Mouse (Mus musculus) stomach, embryonic 16.5 days (tissue): ENCODE measurements around the gene Syndig1l. TPM values are rescaled to one million over a fixed set of nuclear protein-coding genes. Genes with fewer than 3 reads are reported as not detected.

Source experiments
- ATAC-seq: fragments of 200-750 bp; cut with Nextera tagmentation; 2 replicates; pipeline ENCODE4 v1.8.0; 2017; ENCODE audit warnings: moderate number of reproducible peaks, moderate TSS enrichment; ENCODE audit not compliant: insufficient read depth, low FRiP score
- H3K27ac ChIP-seq: fragments of 300-500 bp; sonication (generic); 2 replicates; pipeline ENCODE4 v1.5.1; 2014; ENCODE audit warnings: low read length
- H3K27me3 ChIP-seq: fragments of 300-500 bp; sonication (generic); 2 replicates; pipeline ENCODE4 v1.6.1; 2014; ENCODE audit warnings: low read length, control low read depth, mixed read lengths; ENCODE audit not compliant: control insufficient read depth, insufficient read depth
- H3K36me3 ChIP-seq: fragments of 300-500 bp; sonication (generic); 2 replicates; pipeline ENCODE4 v1.6.1; 2014; ENCODE audit warnings: low read length; ENCODE audit not compliant: control insufficient read depth, insufficient read depth
- H3K4me1 ChIP-seq: fragments of 300-500 bp; sonication (generic); 2 replicates; pipeline ENCODE4 v1.6.1; 2014; ENCODE audit warnings: low read length, control low read depth, mixed read lengths; ENCODE audit not compliant: control insufficient read depth, insufficient read depth
- H3K4me2 ChIP-seq: fragments of 300-500 bp; sonication (generic); 2 replicates; pipeline ENCODE4 v1.6.1; 2014; ENCODE audit warnings: low read depth, low read length, mixed read lengths
- H3K4me3 ChIP-seq: fragments of 300-500 bp; sonication (generic); replicated peaks from 2 replicates; pipeline ENCODE4 v1.5.1; 2014; ENCODE audit warnings: mild to moderate bottlenecking, low read length
- H3K9ac ChIP-seq: fragments of 300-500 bp; sonication (generic); 2 replicates; pipeline ENCODE4 v1.6.1; 2014; ENCODE audit warnings: low read length
- H3K9me3 ChIP-seq: fragments of 300-500 bp; sonication (generic); replicated peaks from 2 replicates; pipeline ENCODE4 v1.6.1; 2016; ENCODE audit warnings: low read length, control low read depth; ENCODE audit not compliant: control insufficient read depth
- WGBS: fragments of 180-500 bp; shearing (Covaris S2); extraction: QIAGEN DNeasy Blood & Tissue Kit; methylation state at CpG from one replicate; pipeline ENCODE4 v1.1.7; 2014; 5-methylcytosine and 5-hydroxymethylcytosine counted together
- polyA plus RNA-seq: library from polyadenylated mRNA; unstranded; fragments of >200 nt; fragmentation: Nextera tagmentation; extraction: Ambion mirVana; gene quantifications from 2 replicates; pipeline ENCODE4 v1.2.1, GENCODE M21; 2015

Gene Syndig1l
- polyA plus RNA-seq, 1 experiment from 2014 or later: 0.09 TPM

DNA sequence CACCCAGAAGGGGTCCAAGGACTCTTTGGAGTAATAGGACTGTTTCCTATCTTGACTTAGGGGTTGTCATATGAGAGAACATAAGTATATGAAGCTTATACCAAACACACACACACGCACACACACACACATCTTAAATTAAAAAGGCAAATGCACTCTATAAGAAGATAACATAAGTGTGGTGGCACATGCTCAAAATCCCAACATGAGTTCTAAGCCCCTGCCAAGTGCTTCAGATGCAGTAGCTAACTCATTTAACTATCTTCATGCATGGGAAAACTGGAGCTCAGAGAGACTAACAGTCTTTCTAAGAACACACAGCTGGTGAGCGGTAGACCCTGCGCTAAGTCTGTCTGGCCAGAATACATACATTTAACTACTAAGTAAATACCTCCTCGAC, 11.1 kb downstream of the Syndig1l start:
- H3K4me2 ChIP-seq: no peak overlapping the region
- H3K9ac ChIP-seq: no peak overlapping the region
- no peaks in the 10 kb centered on the region for H3K27me3 ChIP-seq
- H3K36me3 ChIP-seq: no peaks in the 10 kb centered on the region
- no peak for ATAC-seq
- no peaks in the 10 kb centered on the region for H3K9me3 ChIP-seq
- 78% methylated on average over 4 of the region's 4 CpGs for WGBS
- no peak overlapping the region for H3K27ac ChIP-seq
- H3K4me1 ChIP-seq: no peaks in the 10 kb centered on the region
- no peak overlapping the region for H3K4me3 ChIP-seq

DNA sequence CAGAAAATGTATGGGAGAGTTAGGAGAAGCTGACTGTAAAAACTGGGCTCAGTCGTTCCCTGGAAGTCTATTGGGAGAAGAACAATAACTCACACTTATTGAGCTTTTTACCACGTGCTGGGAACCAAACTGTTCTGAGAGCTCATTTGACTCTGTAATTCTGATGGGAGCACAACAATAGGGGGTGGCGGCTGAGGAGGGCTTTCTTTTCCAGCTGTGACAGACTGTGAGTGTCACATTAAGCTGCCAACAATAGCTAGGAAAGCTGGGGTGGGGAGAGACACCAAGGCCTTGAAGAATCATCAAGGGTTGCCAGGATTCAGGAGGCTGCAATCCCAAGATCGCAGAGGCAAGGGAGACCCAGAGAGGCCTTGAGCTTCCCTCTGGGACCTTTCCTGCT, 12.5 kb downstream of the Syndig1l start:
- Histone ChIP-seq H3K9me3 (no peaks in the 10 kb centered on the region), H3K36me3 (no peaks in the 10 kb centered on the region), H3K4me1 (no peaks in the 10 kb centered on the region), H3K27ac (no peak overlapping the region), H3K9ac (no peak overlapping the region), H3K4me2 (no peak overlapping the region), H3K4me3 (no peak overlapping the region), H3K27me3 (no peaks in the 10 kb centered on the region)
- ATAC-seq: no peak
- 47% methylated on average over 4 of the region's 4 CpGs for WGBS

DNA sequence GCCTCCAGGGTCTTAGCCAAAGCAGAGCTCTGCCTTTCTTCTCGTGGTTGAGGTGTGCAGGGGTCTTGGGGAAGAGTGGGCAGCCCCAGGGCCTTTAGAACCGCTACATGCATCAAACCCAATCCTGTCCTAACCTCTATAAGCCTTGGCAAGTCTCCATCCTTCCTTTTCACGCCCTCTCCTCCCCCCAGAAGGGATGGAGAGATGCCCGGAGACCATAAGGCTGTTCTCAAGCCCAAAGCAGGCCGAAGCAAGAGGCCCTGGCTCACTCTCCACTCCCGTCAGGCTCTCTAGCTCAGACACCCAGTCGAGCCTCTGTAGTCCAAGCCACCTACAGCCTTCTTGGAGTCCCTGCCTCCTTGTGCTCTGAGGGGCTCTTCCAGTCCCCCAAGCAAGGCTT, 14.1 kb downstream of the Syndig1l start:
- Histone ChIP-seq H3K36me3 (no peaks in the 10 kb centered on the region), H3K27ac (no peak overlapping the region), H3K4me2 (no peak overlapping the region), H3K4me1 (no peaks in the 10 kb centered on the region), H3K4me3 (no peak overlapping the region), H3K27me3 (no peaks in the 10 kb centered on the region), H3K9ac (no peak overlapping the region), H3K9me3 (no peaks in the 10 kb centered on the region)
- WGBS: 67% methylated on average over 7 of the region's 7 CpGs
- ATAC-seq: no peak

DNA sequence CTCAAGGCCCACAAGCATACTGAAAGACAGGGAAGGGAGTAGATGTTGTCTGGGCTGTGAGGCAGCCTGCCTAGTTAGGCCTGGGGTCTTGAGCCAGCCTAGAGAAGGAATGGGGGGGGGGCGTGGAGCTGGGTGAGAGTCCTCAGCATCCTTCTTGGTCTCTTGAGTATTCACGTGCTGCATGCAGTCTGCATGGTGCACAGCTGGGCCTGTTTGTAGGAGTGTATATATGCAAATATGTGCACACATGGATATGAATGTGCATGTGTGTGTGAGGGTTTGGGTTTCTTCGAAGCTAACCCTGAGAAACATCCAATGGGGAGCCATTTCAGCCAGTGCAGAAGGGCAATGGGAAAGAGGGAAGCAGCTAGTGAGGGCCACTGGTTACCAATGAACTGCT, 22.6 kb downstream of the Syndig1l start:
- no peak for ATAC-seq
- Histone ChIP-seq H3K9ac (no peak overlapping the region), H3K9me3 (no peaks in the 10 kb centered on the region), H3K4me1 (no peaks in the 10 kb centered on the region), H3K4me3 (no peak overlapping the region), H3K27me3 (0 out of 2 replicates have a peak, but pooled peaks cover 8% of the 10 kb centered on the region), H3K27ac (no peak overlapping the region), H3K4me2 (no peak overlapping the region), H3K36me3 (no peaks in the 10 kb centered on the region)
- 83% methylated on average over 3 of the region's 3 CpGs for WGBS

DNA sequence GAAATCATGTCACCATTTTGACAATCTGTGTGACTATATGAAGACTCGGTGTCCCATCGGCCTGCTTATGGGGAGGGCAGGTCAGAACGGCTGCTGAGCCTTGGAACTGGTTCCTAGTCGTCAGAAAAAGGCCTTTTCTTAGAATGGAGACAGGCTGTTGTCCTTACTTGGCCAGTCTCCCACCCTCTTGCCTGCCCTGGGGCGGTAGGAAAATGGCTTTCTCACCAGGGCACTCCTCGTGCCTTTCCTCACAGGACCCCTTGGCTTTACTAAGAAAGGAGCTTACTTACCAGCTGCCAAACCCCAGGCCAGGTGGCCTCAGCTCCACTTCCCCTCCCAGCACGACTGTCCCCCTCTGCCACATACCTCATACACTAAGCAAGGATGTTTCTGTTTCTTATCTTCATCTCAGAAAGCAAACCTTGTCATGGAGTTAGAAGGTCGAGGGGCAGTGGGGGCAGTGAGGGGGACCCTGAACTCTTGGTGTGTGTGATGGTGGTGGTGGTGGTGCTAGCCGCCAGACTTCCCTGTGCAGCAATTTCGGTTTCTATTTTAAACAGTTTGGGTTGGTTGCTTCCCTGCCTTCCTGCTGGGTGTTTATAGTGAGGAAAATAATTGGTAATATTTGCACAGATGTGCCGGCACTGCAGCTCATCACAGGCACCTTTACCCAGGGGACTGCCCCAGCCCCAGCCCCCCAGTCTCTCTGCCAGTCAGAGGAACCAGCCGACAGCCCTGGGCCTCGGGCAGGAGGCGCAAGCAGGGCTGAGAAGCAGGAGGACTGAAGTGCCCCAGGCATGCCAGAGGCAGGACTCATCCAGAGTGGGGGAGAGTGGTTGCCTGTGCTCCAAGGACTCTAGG, 23.7 kb downstream of the Syndig1l start:
- no peak overlapping the region for H3K4me2 ChIP-seq
- no peak overlapping the region for H3K4me3 ChIP-seq
- ATAC-seq: no peak
- 0 out of 2 replicates have a peak, but pooled peaks cover 3% of the 10 kb centered on the region for H3K9me3 ChIP-seq
- H3K36me3 ChIP-seq: no peaks in the 10 kb centered on the region
- WGBS: 36% methylated on average over 14 of the region's 14 CpGs
- H3K27me3 ChIP-seq: 0 out of 2 replicates have a peak, but pooled peaks cover 8% of the 10 kb centered on the region
- H3K27ac ChIP-seq: no peak overlapping the region
- no peaks in the 10 kb centered on the region for H3K4me1 ChIP-seq
- H3K9ac ChIP-seq: no peak overlapping the region

DNA sequence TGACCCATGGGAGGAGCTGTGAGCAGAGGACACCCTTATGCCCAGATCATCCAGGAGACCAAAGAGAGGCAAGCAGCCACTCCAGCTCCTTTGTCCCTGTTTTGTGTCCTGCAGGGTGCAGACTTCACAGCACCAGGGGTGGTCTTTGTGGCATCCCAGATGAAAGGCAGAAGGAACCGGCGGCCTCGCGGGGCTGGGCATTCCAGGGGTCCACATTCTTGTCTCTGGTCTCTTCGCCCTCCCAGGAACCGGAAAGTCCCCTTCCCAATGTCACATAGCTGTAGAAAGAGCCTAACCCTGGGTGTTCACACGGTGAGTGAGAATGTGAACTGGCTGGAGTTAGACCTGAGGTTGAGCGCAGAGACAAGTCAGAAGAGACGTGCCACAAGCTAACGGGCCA, 27.0 kb downstream of the Syndig1l start:
- Histone ChIP-seq H3K9ac (no peak overlapping the region), H3K4me1 (no peaks in the 10 kb centered on the region), H3K27me3 (0 out of 2 replicates have a peak, but pooled peaks cover 8% of the 10 kb centered on the region), H3K4me3 (no peak overlapping the region), H3K27ac (no peak overlapping the region), H3K4me2 (no peak overlapping the region), H3K9me3 (0 out of 2 replicates have a peak, but pooled peaks cover 3% of the 10 kb centered on the region), H3K36me3 (no peaks in the 10 kb centered on the region)
- ATAC-seq: no peak
- WGBS: 19% methylated on average over 10 of the region's 10 CpGs

DNA sequence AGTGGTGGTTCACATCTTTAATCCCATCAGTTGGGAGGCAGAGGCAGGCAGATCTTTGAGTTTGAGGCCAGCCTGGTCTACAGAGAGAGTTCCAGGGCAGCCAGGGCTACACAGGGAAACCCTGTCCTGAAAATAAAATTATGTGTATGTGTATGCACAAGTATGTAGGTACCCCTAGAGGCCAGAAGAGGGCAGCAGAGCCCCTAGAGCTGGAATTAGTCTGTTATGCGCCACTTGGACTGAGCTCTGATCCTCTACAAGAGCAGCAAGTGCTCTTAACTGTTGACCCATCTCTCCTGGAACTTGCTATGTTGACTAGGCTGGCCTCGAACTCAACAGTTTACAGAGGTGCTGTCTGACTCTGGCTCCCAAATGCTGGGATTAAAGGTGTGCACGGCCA, 28.1 kb downstream of the Syndig1l start:
- H3K27ac ChIP-seq: no peak overlapping the region
- H3K4me3 ChIP-seq: no peak overlapping the region
- H3K36me3 ChIP-seq: no peaks in the 10 kb centered on the region
- H3K9ac ChIP-seq: no peak overlapping the region
- no peak for ATAC-seq
- 0 out of 2 replicates have a peak, but pooled peaks cover 3% of the 10 kb centered on the region for H3K9me3 ChIP-seq
- H3K27me3 ChIP-seq: 0 out of 2 replicates have a peak, but pooled peaks cover 8% of the 10 kb centered on the region
- H3K4me1 ChIP-seq: no peaks in the 10 kb centered on the region
- no peak overlapping the region for H3K4me2 ChIP-seq
- 84% methylated on average over 3 of the region's 3 CpGs for WGBS

DNA sequence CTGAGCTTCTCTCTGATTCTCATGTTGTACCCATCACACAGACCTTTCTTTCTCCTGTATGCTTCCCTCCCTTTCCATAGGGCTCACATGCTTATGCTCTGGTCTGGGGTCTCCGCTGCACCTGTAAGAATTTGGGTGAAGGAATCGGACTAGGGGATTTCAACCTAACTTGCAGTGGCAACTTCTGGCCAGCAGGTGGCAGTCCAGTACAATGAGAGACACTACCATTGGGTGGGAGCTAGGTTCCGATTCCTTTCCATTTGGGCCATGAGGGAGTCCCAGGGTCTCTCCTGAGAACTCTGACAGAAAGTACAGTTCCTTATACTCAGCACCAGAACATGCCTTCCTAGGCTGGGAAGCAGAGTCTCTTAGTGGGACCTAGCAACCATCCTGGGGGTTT, 44.7 kb downstream of the Syndig1l start:
- no peak overlapping the region for H3K4me2 ChIP-seq
- ATAC-seq: no peak
- no peak overlapping the region for H3K9ac ChIP-seq
- H3K36me3 ChIP-seq: no peaks in the 10 kb centered on the region
- H3K4me3 ChIP-seq: no peak overlapping the region
- H3K9me3 ChIP-seq: no peaks in the 10 kb centered on the region
- no peak overlapping the region for H3K27ac ChIP-seq
- H3K27me3 ChIP-seq: no peaks in the 10 kb centered on the region; the same call in 1 of the 2 replicates
- H3K4me1 ChIP-seq: no peaks in the 10 kb centered on the region
- WGBS: 11% methylated on average over 3 of the region's 3 CpGs

DNA sequence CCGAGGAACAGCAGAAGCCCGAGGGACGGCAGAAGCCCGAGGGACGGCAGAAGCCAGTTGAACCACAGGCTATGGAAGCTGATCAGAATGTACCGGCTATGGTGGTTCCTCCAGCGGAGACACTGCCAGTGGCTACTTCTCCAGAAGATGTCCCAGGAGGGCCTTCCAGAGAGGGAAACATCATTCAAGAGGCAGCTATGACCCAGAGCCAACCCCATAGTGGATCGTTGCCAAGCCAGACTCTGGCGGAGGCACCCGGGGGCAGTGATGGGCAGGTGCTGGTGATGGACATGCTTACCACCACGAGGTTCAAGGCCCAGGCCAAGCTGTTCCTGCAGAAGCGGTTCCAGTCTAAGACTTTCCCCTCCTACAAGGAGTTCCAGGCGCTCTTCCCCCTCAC, 48.4 kb downstream of the Syndig1l start:
- Histone ChIP-seq H3K4me3 (no peak overlapping the region), H3K27me3 (no peaks in the 10 kb centered on the region), H3K36me3 (no peaks in the 10 kb centered on the region), H3K9ac (no peak overlapping the region), H3K4me2 (no peak overlapping the region), H3K9me3 (no peaks in the 10 kb centered on the region), H3K4me1 (no peaks in the 10 kb centered on the region), H3K27ac (no peak overlapping the region)
- WGBS: 82% methylated on average over 13 of the region's 13 CpGs
- no peak for ATAC-seq
